Mouse (Mus musculus) myocyte (in vitro differentiated cells): Measurements from ENCODE around the gene Synpr.

Source experiments
- E2F4 ChIP-seq: IDR thresholded peaks from one replicate; pipeline ENCODE4 v1.6.1; 2011; ENCODE audit warnings: mild to moderate bottlenecking, control low read depth, moderate library complexity; ENCODE audit not compliant: insufficient read depth
- MAX ChIP-seq: IDR thresholded peaks from one replicate; pipeline ENCODE4 v1.6.1; 2011; ENCODE audit warnings: low read depth, mild to moderate bottlenecking, control low read depth
- MYOG ChIP-seq, 3 experiments: IDR thresholded peaks; one replicate each; pipeline ENCODE4 v1.6.1; 2011; ENCODE audit warnings: control low read depth in 2 of 3, low read depth in 2 of 3, mild to moderate bottlenecking in 2 of 3; ENCODE audit not compliant: insufficient read length in 2 of 3, control insufficient read depth in 1 of 3, insufficient read depth in 1 of 3
- POLR2A ChIP-seq: IDR thresholded peaks from one replicate; pipeline ENCODE4 v1.6.1; 2011; ENCODE audit warnings: low read depth, mild to moderate bottlenecking, control low read depth, moderate library complexity; ENCODE audit not compliant: insufficient read length
- POLR2AphosphoS2 ChIP-seq: IDR thresholded peaks from one replicate; pipeline ENCODE4 v1.6.1; 2011; ENCODE audit warnings: low read depth, control low read depth; ENCODE audit not compliant: insufficient read length
- SRF ChIP-seq: IDR thresholded peaks from one replicate; pipeline ENCODE4 v1.6.1; 2011; ENCODE audit warnings: low read depth; ENCODE audit not compliant: control insufficient read depth, insufficient read length
- TCF12 ChIP-seq: IDR thresholded peaks from one replicate; pipeline ENCODE4 v1.6.1; 2011; ENCODE audit warnings: mild to moderate bottlenecking, control low read depth; ENCODE audit not compliant: poor library complexity, insufficient read depth, severe bottlenecking
- USF1 ChIP-seq: IDR thresholded peaks from one replicate; pipeline ENCODE4 v1.6.1; 2011; ENCODE audit warnings: low read depth, mild to moderate bottlenecking, control low read depth, moderate library complexity

DNA sequence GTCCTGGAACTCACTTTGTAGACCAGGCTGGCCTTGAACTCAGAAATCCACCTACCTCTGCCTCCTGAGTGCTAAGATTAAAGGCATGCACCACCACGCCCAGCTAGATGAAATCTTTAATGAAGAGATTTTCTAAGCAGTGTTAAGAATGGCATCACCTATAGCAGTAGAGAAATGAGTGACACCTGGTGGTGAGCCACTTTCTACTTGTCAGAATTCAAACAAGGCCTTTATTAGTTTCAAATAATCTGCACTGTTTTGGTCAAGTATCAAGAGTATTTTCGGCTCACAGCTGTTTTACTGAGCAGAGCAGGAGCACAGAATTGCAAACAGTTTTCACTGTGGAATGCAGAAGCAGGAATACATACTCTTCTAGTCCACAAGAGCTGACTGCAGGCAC is 59.7 kb downstream of the Synpr start:
- no peak for TF ChIP-seq POLR2A
- no peak for TF ChIP-seq MYOG (IDR thresholded peaks at IDR 0.05; ENCODE audit: control insufficient read depth in 1 of 3, insufficient read depth in 1 of 3, insufficient read length in 2 of 3, low read depth in 2 of 3)
- no peak for TF ChIP-seq MAX
- no peak for TF ChIP-seq USF1
- TF ChIP-seq E2F4 = no peak
- no peak for TF ChIP-seq SRF
- TF ChIP-seq POLR2AphosphoS2 = no peak
- TF ChIP-seq TCF12 = no peak
